Mouse (Mus musculus): ENCODE data around the gene Gga3.

DNA sequence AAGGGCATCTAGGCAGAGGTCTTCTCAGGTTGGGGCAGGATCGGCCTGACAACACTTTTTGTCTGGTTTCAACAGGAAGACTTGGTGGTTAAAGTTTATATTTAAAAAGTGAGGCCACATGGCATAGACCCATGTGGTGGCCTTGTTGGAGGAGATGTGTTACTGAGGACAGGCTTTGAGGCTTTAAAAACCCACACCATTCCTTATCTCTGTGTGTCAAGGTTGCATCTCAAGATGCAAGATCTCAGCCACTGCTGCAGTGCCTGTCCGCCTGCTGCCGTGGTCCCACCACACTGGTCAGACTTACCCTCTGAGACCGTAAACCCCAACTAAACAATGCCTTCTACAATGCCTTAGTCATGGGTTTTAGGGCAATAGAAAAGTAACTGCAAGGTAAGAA is 5.5 kb downstream of the Gga3 start:
- no peak for TF ChIP-seq CTCF (IDR thresholded peaks at IDR 0.05; ENCODE audit: extremely low read depth, insufficient read depth, insufficient read length, insufficient replicate concordance)
- no peak for TF ChIP-seq POLR2A (IDR thresholded peaks at IDR 0.05; ENCODE audit: low read depth, low read length)
